Mouse (Mus musculus) brain, embryonic 14.5 days (tissue): ENCODE measurements around the gene Mylk.

Experiments
- CTCF ChIP-seq: fragments of 200-500 bp; IDR thresholded peaks from 2 replicates; pipeline ENCODE4 v1.5.1; 2012; ENCODE audit warnings: inconsistent platforms, mild to moderate bottlenecking, moderate library complexity, borderline replicate concordance; ENCODE audit not compliant: insufficient read depth, insufficient read length; ENCODE audit errors: extremely low read depth
- POLR2A ChIP-seq: fragments of 200-500 bp; IDR thresholded peaks from 2 replicates; pipeline ENCODE4 v1.6.1; 2012; ENCODE audit warnings: mild to moderate bottlenecking, inconsistent platforms, borderline replicate concordance; ENCODE audit not compliant: poor library complexity, insufficient read depth, insufficient read length, severe bottlenecking; ENCODE audit errors: extremely low read depth

GRCm38 (mm10) chr16:34924324-34924723 lies 179.3 kb downstream of the Mylk start:
- TF ChIP-seq CTCF = no peak
- no peak for TF ChIP-seq POLR2A
